Mouse (Mus musculus): ENCODE results near the gene Selenoi. TPM values are rescaled to one million over a fixed set of nuclear protein-coding genes. Genes with fewer than 3 reads are reported as not detected.

The Selenoi gene
- polyA plus RNA-seq, 1 experiment from 2014 or later: 19.6 TPM

- Histone ChIP-seq H3K36me3 (no peaks in the 10 kb centered on the region), H3K27me3 (0 out of 2 replicates have a peak, but pooled peaks cover 4% of the 10 kb centered on the region), H3K9me3 (no peaks in the 10 kb centered on the region), H3K9ac (no peak overlapping the region), H3K4me2 (replicated peaks) (no peak overlapping the region), H3K27ac (no peak overlapping the region), H3K4me3 (no peak overlapping the region), H3K4me1 (no peaks in the 10 kb centered on the region)
- WGBS: 87% methylated on average over 4 of the region's 4 CpGs
- ATAC-seq (ENCODE audit: insufficient number of reproducible peaks, insufficient read depth, low FRiP score, low TSS enrichment): no peak
Measured at GRCm38 (mm10) chr5:30279446-30279845, 47.1 kb downstream of the Selenoi start.

GRCm38 (mm10) chr5:30280864-30281263 is 48.5 kb downstream of the Selenoi start:
- Histone ChIP-seq H3K27ac (no peak overlapping the region), H3K36me3 (no peaks in the 10 kb centered on the region), H3K9ac (no peak overlapping the region), H3K4me2 (replicated peaks) (peak overlapping the region; percentile 73), H3K4me1 (no peaks in the 10 kb centered on the region), H3K4me3 (peak overlapping the region; percentile 40), H3K27me3 (0 out of 2 replicates have a peak, but pooled peaks cover 4% of the 10 kb centered on the region), H3K9me3 (peaks cover 5% of the 10 kb centered on the region)
- no peak for ATAC-seq (ENCODE audit: insufficient number of reproducible peaks, insufficient read depth, low FRiP score, low TSS enrichment)
- 42% methylated on average over 9 of the region's 9 CpGs for WGBS

GRCm38 (mm10) chr5:30281291-30281732 is 48.9 kb downstream of the Selenoi start, which contains the start of gene Drc1:
Gene Drc1, plus strand, starts transcription at chr5:30281388.
- peak within 1 kb of the TSS; percentile 29; the same call in 1 of the 2 replicates for H3K9ac ChIP-seq
- peaks cover 5% of the 10 kb centered on the region for H3K9me3 ChIP-seq
- peak; percentile 64; the same call in 1 of the 2 replicates for ATAC-seq (ENCODE audit: insufficient number of reproducible peaks, insufficient read depth, low FRiP score, low TSS enrichment)
- H3K4me3 ChIP-seq: peak within 1 kb of the TSS; percentile 40
- WGBS: 5% methylated on average over 26 of the region's 26 CpGs
- 0 out of 2 replicates have a peak, but pooled peaks cover 4% of the 10 kb centered on the region for H3K27me3 ChIP-seq
- H3K4me1 ChIP-seq: no peaks in the 10 kb centered on the region
- H3K4me2 ChIP-seq (replicated peaks): peak within 1 kb of the TSS; percentile 73
- H3K27ac ChIP-seq: no peak within 1 kb of the TSS
- H3K36me3 ChIP-seq: no peaks in the 10 kb centered on the region

GRCm38 (mm10) chr5:30285944-30286799 is 53.8 kb downstream of the Selenoi start:
- 79% methylated on average over 10 of the region's 10 CpGs for WGBS
- Histone ChIP-seq H3K4me1 (no peaks in the 10 kb centered on the region), H3K4me3 (no peak overlapping the region), H3K9ac (no peak overlapping the region), H3K27me3 (no peaks in the 10 kb centered on the region), H3K9me3 (peaks cover 5% of the 10 kb centered on the region), H3K27ac (no peak overlapping the region), H3K4me2 (replicated peaks) (no peak overlapping the region), H3K36me3 (no peaks in the 10 kb centered on the region)
- no peak for ATAC-seq (ENCODE audit: insufficient number of reproducible peaks, insufficient read depth, low FRiP score, low TSS enrichment)

- ATAC-seq (ENCODE audit: insufficient number of reproducible peaks, insufficient read depth, low FRiP score, low TSS enrichment): no peak
- no peak overlapping the region for H3K27ac ChIP-seq
- H3K4me2 ChIP-seq (replicated peaks): no peak overlapping the region
- H3K9me3 ChIP-seq: peaks cover 5% of the 10 kb centered on the region
- 80% methylated on average over 9 of the region's 9 CpGs for WGBS
- no peaks in the 10 kb centered on the region for H3K27me3 ChIP-seq
- no peaks in the 10 kb centered on the region for H3K4me1 ChIP-seq
- H3K36me3 ChIP-seq: no peaks in the 10 kb centered on the region
- no peak overlapping the region for H3K9ac ChIP-seq
- no peak overlapping the region for H3K4me3 ChIP-seq
Measured at GRCm38 (mm10) chr5:30287106-30287882, 54.9 kb downstream of the Selenoi start.

Other genes with a start within 250 kb of the Selenoi start
- not detected in 2 replicates for gene Il6, start 219.5 kb upstream of the Selenoi start, polyA plus RNA-seq (2016; fragmentation: Nextera tagmentation; extraction: Ambion mirVana)
- 279 and 288 TPM in 2 replicates for gene Tyms, start 159.0 kb upstream of the Selenoi start, polyA plus RNA-seq (2016; fragmentation: Nextera tagmentation; extraction: Ambion mirVana)
- 2.1 and 3.1 TPM in 2 replicates for gene Garem2, start 127.4 kb upstream of the Selenoi start, polyA plus RNA-seq (2016; fragmentation: Nextera tagmentation; extraction: Ambion mirVana)
- gene 3110082J24Rik, start 126.5 kb upstream of the Selenoi start, polyA plus RNA-seq (2016; fragmentation: Nextera tagmentation; extraction: Ambion mirVana): 0.33 and 0.61 TPM in 2 replicates
- 128 and 135 TPM in 2 replicates for gene Hadha, start 77.4 kb upstream of the Selenoi start, polyA plus RNA-seq (2016; fragmentation: Nextera tagmentation; extraction: Ambion mirVana)
- gene Hadhb, start 77.3 kb upstream of the Selenoi start, polyA plus RNA-seq (2016; fragmentation: Nextera tagmentation; extraction: Ambion mirVana): 121 and 124 TPM in 2 replicates
- gene Adgrf3, start 26.9 kb upstream of the Selenoi start, polyA plus RNA-seq (2016; fragmentation: Nextera tagmentation; extraction: Ambion mirVana): 0.18 TPM in 1 of 2 replicates, not detected in the other
- 0.58 TPM in 1 of 2 replicates, not detected in the other for gene Drc1, start 48.8 kb downstream of the Selenoi start, polyA plus RNA-seq (2016; fragmentation: Nextera tagmentation; extraction: Ambion mirVana)
- gene Otof, start 229.4 kb downstream of the Selenoi start, polyA plus RNA-seq (2016; fragmentation: Nextera tagmentation; extraction: Ambion mirVana): 0.24 and 0.56 TPM in 2 replicates
- not detected in 2 replicates for gene 1700001C02Rik, start 233.5 kb downstream of the Selenoi start, polyA plus RNA-seq (2016; fragmentation: Nextera tagmentation; extraction: Ambion mirVana)